Mouse (Mus musculus): ENCODE data around the gene Lct. TPM values are rescaled to one million over a fixed set of nuclear protein-coding genes. Genes with fewer than 3 reads are reported as not detected.
A peak's percentile ranks its signal among the peaks of the same experiment; 100 is the strongest.
"Not testable (repeated sequence)": the region's sequence is repeated elsewhere in the genome, so short reads cannot be mapped to it uniquely, and the experiment has no call there.

Lct gene
- 0.42 and 0.92 TPM in 2 replicates for polyA plus RNA-seq (2012; rRNA removed)

- DNase-seq (ENCODE audit: extremely low spot score in 1 of 2, low spot score in 1 of 2) = no peak
These were observed at the start of gene Lct for GRCm38 (mm10) chr1:128328218-128328617. Gene Lct, minus strand, starts transcription at chr1:128328318.

GRCm38 (mm10) chr1:128376841-128377240, 48.7 kb upstream of the Lct start:
- DNase-seq (ENCODE audit: extremely low spot score in 1 of 2, low spot score in 1 of 2) = no peak

- peak in 1 of 2 experiments; percentile 19 for DNase-seq (ENCODE audit: extremely low spot score in 1 of 2, low spot score in 1 of 2)
These were observed 44.2 kb upstream of the Lct start for GRCm38 (mm10) chr1:128372143-128372860.

- DNase-seq (ENCODE audit: extremely low spot score in 1 of 2, low spot score in 1 of 2) = peak; percentile 25 to 78
These were observed 40.8 kb upstream of the Lct start for GRCm38 (mm10) chr1:128368732-128369441.

GRCm38 (mm10) chr1:128360601-128361000, 32.5 kb upstream of the Lct start:
- DNase-seq (ENCODE audit: extremely low spot score in 1 of 2, low spot score in 1 of 2) = peak; percentile 38 to 62

GRCm38 (mm10) chr1:128359554-128360376, 31.6 kb upstream of the Lct start, which contains the start of gene Mcm6:
Gene Mcm6, minus strand, starts transcription at chr1:128359664.
- peak; percentile 90 to 95 for DNase-seq (ENCODE audit: extremely low spot score in 1 of 2, low spot score in 1 of 2)

GRCm38 (mm10) chr1:128358916-128359553, 30.9 kb upstream of the Lct start:
- no peak for DNase-seq (ENCODE audit: extremely low spot score in 1 of 2, low spot score in 1 of 2)

GRCm38 (mm10) chr1:128358276-128358675, 30.2 kb upstream of the Lct start:
- no peak for DNase-seq (ENCODE audit: extremely low spot score in 1 of 2, low spot score in 1 of 2)

GRCm38 (mm10) chr1:128357452-128357851, 29.3 kb upstream of the Lct start:
- no peak for DNase-seq (ENCODE audit: extremely low spot score in 1 of 2, low spot score in 1 of 2)

GRCm38 (mm10) chr1:128353092-128353491, 25.0 kb upstream of the Lct start:
- DNase-seq (ENCODE audit: extremely low spot score in 1 of 2, low spot score in 1 of 2) = no peak

GRCm38 (mm10) chr1:128344232-128344631, 16.1 kb upstream of the Lct start:
- no peak for DNase-seq (ENCODE audit: extremely low spot score in 1 of 2, low spot score in 1 of 2)

GRCm38 (mm10) chr1:128337708-128338320, 9.7 kb upstream of the Lct start:
- DNase-seq (ENCODE audit: extremely low spot score in 1 of 2, low spot score in 1 of 2) = no peak

- no peak for DNase-seq (ENCODE audit: extremely low spot score in 1 of 2, low spot score in 1 of 2)
These were observed 2.2 kb upstream of the Lct start for GRCm38 (mm10) chr1:128330313-128330712.

- DNase-seq (ENCODE audit: extremely low spot score in 1 of 2, low spot score in 1 of 2) = no peak
These were observed 953 bp downstream of the Lct start for GRCm38 (mm10) chr1:128327165-128327564.

- no peak for DNase-seq (ENCODE audit: extremely low spot score in 1 of 2, low spot score in 1 of 2)
These were observed 3.3 kb downstream of the Lct start for GRCm38 (mm10) chr1:128324776-128325175.

GRCm38 (mm10) chr1:128323026-128323643, 5.0 kb downstream of the Lct start:
- no peak for DNase-seq (ENCODE audit: extremely low spot score in 1 of 2, low spot score in 1 of 2)

- not testable (repeated sequence) for DNase-seq (ENCODE audit: extremely low spot score in 1 of 2, low spot score in 1 of 2)
These were observed 8.9 kb downstream of the Lct start for GRCm38 (mm10) chr1:128319266-128319665.

- no peak for DNase-seq (ENCODE audit: extremely low spot score in 1 of 2, low spot score in 1 of 2)
These were observed 13.5 kb downstream of the Lct start for GRCm38 (mm10) chr1:128314665-128315064.

- DNase-seq (ENCODE audit: extremely low spot score in 1 of 2, low spot score in 1 of 2) = no peak
These were observed 19.1 kb downstream of the Lct start for GRCm38 (mm10) chr1:128309043-128309442.

- peak in 1 of 2 experiments; percentile 26 for DNase-seq (ENCODE audit: extremely low spot score in 1 of 2, low spot score in 1 of 2)
These were observed 24.2 kb downstream of the Lct start for GRCm38 (mm10) chr1:128303900-128304299.

Measured in frontal cortex, adult 2 months (tissue).